Mouse (Mus musculus) ES-E14 (cell line): ENCODE results near the gene Spns3. TPM values are rescaled to one million over a fixed set of nuclear protein-coding genes. Genes with fewer than 3 reads are reported as not detected.

Source experiments
- DNase-seq: peaks from one replicate; pipeline ENCODE4 v3.0.0-alpha.2; 2013; ENCODE audit warnings: low read depth, low spot score
- H3K27ac ChIP-seq: 2 replicates; pipeline ENCODE4 v1.5.1; 2012; ENCODE audit warnings: low read depth, mild to moderate bottlenecking, low read length, moderate library complexity, mixed read lengths; ENCODE audit not compliant: poor library complexity, insufficient read depth, severe bottlenecking
- H3K36me3 ChIP-seq: 2 replicates; pipeline ENCODE4 v1.6.1; 2012; ENCODE audit warnings: mild to moderate bottlenecking, low read length, moderate library complexity, mixed read lengths; ENCODE audit not compliant: control insufficient read depth, poor library complexity, insufficient read depth, severe bottlenecking
- H3K4me1 ChIP-seq, 2 experiments: fragments of 150-350 bp in 1 of 2; sonication (generic) in 1 of 2; 2 replicates each; pipeline ENCODE4 v1.6.1; 2012; ENCODE audit warnings: low read length in 2 of 2, mild to moderate bottlenecking in 1 of 2, mixed read lengths in 1 of 2; ENCODE audit not compliant: control insufficient read depth in 2 of 2, insufficient read depth in 2 of 2, poor library complexity in 1 of 2
- H3K4me3 ChIP-seq, 2 experiments: fragments of 150-350 bp in 1 of 2; sonication (generic) in 1 of 2; 2 replicates each; pipeline ENCODE4 v1.5.1; 2012; ENCODE audit warnings: low read length in 2 of 2, low read depth in 1 of 2, mild to moderate bottlenecking in 1 of 2, mixed read lengths in 1 of 2; ENCODE audit not compliant: insufficient read depth in 1 of 2, poor library complexity in 1 of 2, severe bottlenecking in 1 of 2
- H3K9ac ChIP-seq: 2 replicates; pipeline ENCODE4 v1.6.1; 2012; ENCODE audit warnings: low read depth, mild to moderate bottlenecking, low read length, mixed read lengths; ENCODE audit not compliant: poor library complexity, insufficient read depth, severe bottlenecking
- H3K9me3 ChIP-seq: fragments of 150-350 bp; sonication (generic); 2 replicates; pipeline ENCODE4 v1.6.1; 2012; ENCODE audit warnings: low read depth, mild to moderate bottlenecking, low read length; ENCODE audit not compliant: control insufficient read depth, insufficient read depth
- CHD2 ChIP-seq: IDR thresholded peaks from 2 replicates; pipeline ENCODE4 v1.6.1; 2014; ENCODE audit warnings: mild to moderate bottlenecking, low read depth, low read length, inconsistent platforms
- HCFC1 ChIP-seq: IDR thresholded peaks from 2 replicates; pipeline ENCODE4 v1.6.1; 2012; ENCODE audit warnings: low read length, inconsistent platforms, borderline replicate concordance; ENCODE audit not compliant: insufficient read depth
- MAFK ChIP-seq: IDR thresholded peaks from 2 replicates; pipeline ENCODE4 v1.6.1; 2014; ENCODE audit warnings: mild to moderate bottlenecking, low read depth, low read length, inconsistent platforms; ENCODE audit not compliant: insufficient read depth
- ZC3H11A ChIP-seq: IDR thresholded peaks from 2 replicates; pipeline ENCODE4 v1.6.1; 2012; ENCODE audit warnings: low read depth, mild to moderate bottlenecking, inconsistent platforms, low read length, borderline replicate concordance
- ZNF384 ChIP-seq: IDR thresholded peaks from 2 replicates; pipeline ENCODE4 v1.6.1; 2012; ENCODE audit warnings: low read depth, low read length, inconsistent platforms
- in situ Hi-C, 2 experiments: fragments of 600-800 bp; cut with MboI; formaldehyde crosslinking; loops; one replicate each; pipeline ENCODE4 v1.15.1; 2025; ENCODE audit warnings: low sequenced_read_pairs in 2 of 2, inconsistent platforms in 1 of 2; ENCODE audit not compliant: unreplicated experiment in 2 of 2
- total RNA-seq: library from RNA; depleted of rRNA; stranded (reverse); fragments of 300-350 nt; gene quantifications from 2 replicates; pipeline ENCODE4 v1.2.3, GENCODE M21; 2012

Gene Spns3
- total RNA-seq, 1 experiment: 1.9 TPM

DNA sequence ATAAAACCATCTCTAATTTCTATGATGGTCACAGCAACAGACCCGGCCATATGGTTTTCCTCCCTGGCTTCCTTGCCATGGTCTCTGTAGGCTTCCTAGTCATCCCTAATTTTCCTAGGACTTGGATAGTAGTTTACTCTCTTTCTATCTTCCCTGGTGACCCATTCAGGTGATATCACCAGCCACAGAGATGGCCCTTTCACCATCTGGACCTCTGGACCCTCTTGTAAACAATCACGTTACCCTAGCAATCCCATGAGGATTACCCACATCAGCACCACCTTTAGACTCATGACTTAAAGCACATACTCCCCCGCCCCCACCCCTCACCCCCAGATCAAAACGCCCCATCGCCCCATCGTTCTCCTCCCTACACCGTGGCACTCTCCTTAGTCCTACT, 16.0 kb upstream of the Spns3 start:
- Histone ChIP-seq H3K27ac (no peak overlapping the region), H3K4me1 (peaks cover 3 to 9% of the 10 kb centered on the region in 2 experiments; a peak in 3 of 4 replicates), H3K36me3 (no peaks in the 10 kb centered on the region), H3K9me3 (no peaks in the 10 kb centered on the region), H3K4me3 (no peak overlapping the region), H3K9ac (no peak overlapping the region)
- TF ChIP-seq ZNF384: no peak
- no peak for TF ChIP-seq MAFK
- no peak for TF ChIP-seq ZC3H11A
- no peak for TF ChIP-seq CHD2
- no peak for TF ChIP-seq HCFC1
- no peak for DNase-seq
- in situ Hi-C loops: loop anchor here in 1 of 2 experiments (10.0 kb wide), 1 partner anchor 222 kb away; no protein-coding TSS in a partner anchor

DNA sequence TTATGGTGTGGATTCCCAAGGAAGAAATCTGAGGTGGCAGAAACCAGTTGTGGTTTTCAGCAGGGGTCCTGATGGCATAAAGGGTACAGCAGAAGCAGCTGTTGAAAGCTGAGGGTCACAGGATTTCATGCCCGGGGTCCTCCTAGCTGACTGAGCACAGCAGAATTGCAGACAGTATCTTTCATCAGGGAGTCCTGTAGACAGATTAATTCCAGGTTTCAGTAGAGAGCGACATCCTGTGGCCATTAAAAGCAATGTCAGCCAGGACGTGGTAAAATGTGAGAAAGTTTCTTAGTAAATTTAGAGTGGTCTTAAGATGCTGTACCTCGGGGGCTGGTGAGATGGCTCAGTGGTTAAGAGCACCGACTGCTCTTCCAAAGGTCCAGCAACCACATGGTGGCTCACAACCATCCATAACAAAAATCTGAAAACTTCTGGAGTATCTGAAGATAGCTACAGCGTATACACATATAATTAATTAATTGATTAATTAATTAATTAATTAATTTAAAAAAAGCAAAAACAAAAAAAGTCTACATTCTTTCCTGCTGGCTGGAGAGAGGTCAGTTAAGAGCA, 14.0 kb upstream of the Spns3 start:
- in situ Hi-C loops: loop anchor here in 1 of 2 experiments (10.0 kb wide), 1 partner anchor 220 kb away; no protein-coding TSS in a partner anchor
- H3K36me3 ChIP-seq: no peaks in the 10 kb centered on the region
- H3K9ac ChIP-seq: no peak overlapping the region
- H3K4me1 ChIP-seq: peaks cover 3 to 5% of the 10 kb centered on the region in 2 experiments; a peak in 3 of 4 replicates
- TF ChIP-seq CHD2 (no peak), ZC3H11A (peak; percentile 99)
- DNase-seq: peak; percentile 73
- no peak overlapping the region for H3K4me3 ChIP-seq
- no peaks in the 10 kb centered on the region for H3K9me3 ChIP-seq
- H3K27ac ChIP-seq: no peak overlapping the region

DNA sequence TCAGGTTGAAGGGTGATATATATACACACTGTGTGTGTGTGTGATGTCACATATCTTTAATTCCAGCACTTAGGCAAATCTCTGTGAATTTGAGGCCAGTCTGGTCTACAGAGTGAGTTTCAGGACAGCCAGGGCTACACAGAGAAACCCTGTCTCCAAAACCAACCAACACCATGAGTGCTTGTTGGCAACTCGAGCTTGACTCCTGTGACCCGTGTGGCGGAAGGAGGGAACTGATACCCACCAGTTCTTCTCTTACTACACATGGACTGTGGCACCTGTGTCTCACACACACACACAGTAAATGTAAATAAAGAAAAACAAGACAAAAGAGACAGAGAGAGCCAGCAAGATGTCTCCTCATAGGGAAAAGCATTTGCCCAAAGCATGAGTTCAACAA, 10.4 kb upstream of the Spns3 start:
- Histone ChIP-seq H3K36me3 (no peaks in the 10 kb centered on the region), H3K4me3 (no peak overlapping the region), H3K9me3 (no peaks in the 10 kb centered on the region), H3K27ac (no peak overlapping the region), H3K9ac (no peak overlapping the region), H3K4me1 (no peaks in the 10 kb centered on the region)
- no peak for TF ChIP-seq ZC3H11A
- no peak for TF ChIP-seq ZNF384
- no peak for TF ChIP-seq HCFC1
- TF ChIP-seq CHD2: no peak
- no peak for TF ChIP-seq MAFK
- in situ Hi-C loops: loop anchor here in 1 of 2 experiments (10.0 kb wide), 1 partner anchor 216 kb away; no protein-coding TSS in a partner anchor
- no peak for DNase-seq

DNA sequence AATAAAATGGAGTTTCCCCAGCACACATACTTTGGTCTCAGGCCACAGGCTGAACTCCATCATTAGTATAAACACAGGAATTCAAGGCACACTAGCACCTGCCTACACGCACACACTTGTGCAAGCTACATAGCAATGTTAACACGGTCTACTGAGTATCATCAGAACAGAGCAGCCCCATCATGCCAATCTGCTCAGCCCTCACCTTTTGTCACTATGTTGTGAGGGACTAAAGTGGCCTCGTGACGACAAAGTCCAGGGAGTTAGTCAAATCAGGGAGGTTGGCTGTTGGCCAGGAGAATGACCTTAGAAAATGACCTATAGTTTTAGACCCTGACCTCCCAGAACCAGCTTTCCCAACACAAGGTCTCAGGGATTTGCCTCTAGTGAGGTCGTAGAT, 7.8 kb upstream of the Spns3 start:
- Histone ChIP-seq H3K9me3 (no peaks in the 10 kb centered on the region), H3K4me3 (no peak overlapping the region), H3K9ac (no peak overlapping the region), H3K4me1 (no peaks in the 10 kb centered on the region), H3K27ac (no peak overlapping the region), H3K36me3 (no peaks in the 10 kb centered on the region)
- in situ Hi-C loops: no loop called here
- no peak for TF ChIP-seq HCFC1
- TF ChIP-seq ZC3H11A: no peak
- no peak for DNase-seq

DNA sequence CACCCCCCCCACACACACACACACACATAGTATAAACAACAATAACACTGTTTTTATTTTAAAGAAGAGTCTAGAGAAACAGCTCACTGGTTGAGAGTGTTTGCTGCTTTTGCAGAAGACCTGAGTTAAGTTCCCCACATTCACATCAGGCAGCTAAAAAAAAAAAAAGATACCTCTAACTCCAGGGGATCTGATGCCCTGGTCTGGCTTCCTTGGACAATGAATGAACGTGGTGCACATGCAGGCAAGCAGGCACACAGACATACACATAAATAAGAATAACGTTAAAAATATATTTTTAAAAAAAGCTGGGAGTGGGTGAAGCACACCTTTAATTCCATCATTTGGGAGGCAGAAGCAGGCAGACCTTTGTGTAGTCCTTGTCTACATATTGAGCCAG, 6.6 kb upstream of the Spns3 start:
- DNase-seq: no peak
- no peaks in the 10 kb centered on the region for H3K36me3 ChIP-seq
- no peak overlapping the region for H3K27ac ChIP-seq
- H3K9me3 ChIP-seq: no peaks in the 10 kb centered on the region
- H3K9ac ChIP-seq: no peak overlapping the region
- in situ Hi-C loops: no loop called here
- TF ChIP-seq HCFC1 (no peak), MAFK (no peak), ZNF384 (no peak), ZC3H11A (no peak), CHD2 (no peak)
- no peaks in the 10 kb centered on the region for H3K4me1 ChIP-seq
- H3K4me3 ChIP-seq: no peak overlapping the region
